11 mouse cellular contexts compared by ENCODE assay signal in genomic region chr10:90830591-90831287, GRCm38 (mm10).
DNase-seq lines count a peak whose midpoint lies in the region; ATAC-seq lines count a peak whose summit lies in the region.
"Had no signal": no experiment of that assay in that cellular context is flagged by ENCODE, and none has a peak within 500 bp of the region (broad histone marks: within the 10 kb centered on the region; RNA-seq: fewer than 3 reads in every experiment).

No protein-coding gene starts in this region.

- peaks cover 83% of the 10 kb centered on the region for H3K27me3 ChIP-seq in kidney, embryonic 15.5 days
- peaks cover 35% of the 10 kb centered on the region for H3K27me3 ChIP-seq in hindbrain, embryonic 11.5 days (ENCODE audit: control insufficient read depth, insufficient read depth, low read length)
- H3K27me3 ChIP-seq in midbrain, embryonic 11.5 days (ENCODE audit: control insufficient read depth, insufficient read depth, low read length) = peaks cover 46% of the 10 kb centered on the region

- no peak overlapping the region for H3K27ac ChIP-seq in kidney, embryonic 15.5 days
- no peak overlapping the region for H3K27ac ChIP-seq in hindbrain, embryonic 11.5 days (ENCODE audit: low read depth, low read length)
- no peak overlapping the region for H3K27ac ChIP-seq in midbrain, embryonic 11.5 days (ENCODE audit: low read depth, low read length)
- H3K27ac ChIP-seq: heart, embryonic 13.5 days; limb, embryonic 15.5 days had no signal

- no peaks in the 10 kb centered on the region for H3K9me3 ChIP-seq in kidney, embryonic 15.5 days (replicated peaks)
- no peaks in the 10 kb centered on the region for H3K9me3 ChIP-seq in hindbrain, embryonic 11.5 days (ENCODE audit: control insufficient read depth, low read length)
- no peaks in the 10 kb centered on the region for H3K9me3 ChIP-seq in midbrain, embryonic 11.5 days (ENCODE audit: control insufficient read depth, low read length)
- H3K9me3 ChIP-seq: heart, embryonic 13.5 days; limb, embryonic 15.5 days had no signal

- H3K36me3 ChIP-seq in kidney, embryonic 15.5 days = no peaks in the 10 kb centered on the region
- H3K36me3 ChIP-seq in hindbrain, embryonic 11.5 days (ENCODE audit: control insufficient read depth, insufficient read depth, low read length) = no peaks in the 10 kb centered on the region
- no peaks in the 10 kb centered on the region for H3K36me3 ChIP-seq in midbrain, embryonic 11.5 days (ENCODE audit: control insufficient read depth, insufficient read depth, low read length)
- H3K36me3 ChIP-seq: heart, embryonic 13.5 days; limb, embryonic 15.5 days had no signal

- DNase-seq in kidney, postnatal 10 days = no peak
- peak; percentile 49 for DNase-seq in hindbrain, embryonic 11.5 days (ENCODE audit: low spot score)
- peak; percentile 92 for DNase-seq in midbrain, embryonic 11.5 days (ENCODE audit: low spot score, missing footprints)
- DNase-seq in testis, postnatal 14 days (ENCODE audit: low spot score) = no peak
- DNase-seq in urinary bladder, postnatal 25 days (ENCODE audit: low spot score) = no peak
- DNase-seq in kidney, postnatal 36 days = no peak

- no peak for ATAC-seq in kidney, embryonic 15.5 days (replicated peaks; ENCODE audit: low FRiP score)
- ATAC-seq in hindbrain, embryonic 11.5 days (ENCODE audit: low FRiP score) = no peak
- ATAC-seq in midbrain, embryonic 11.5 days (ENCODE audit: low FRiP score) = no peak
- no peak for ATAC-seq in erythroblast, adult 5-6 weeks (replicated peaks; ENCODE audit: low FRiP score, poor library complexity, severe bottlenecking)
- ATAC-seq: CD4-positive, CD25-positive, alpha-beta regulatory T cell, adult 4 months had no signal

- no peak overlapping the region for H3K4me3 ChIP-seq in kidney, embryonic 15.5 days (replicated peaks)
- H3K4me3 ChIP-seq in hindbrain, embryonic 11.5 days (ENCODE audit: low read depth, low read length) = peak overlapping the region; percentile 63
- H3K4me3 ChIP-seq in midbrain, embryonic 11.5 days (ENCODE audit: low read depth, low read length) = peak overlapping the region; percentile 64

- peaks cover 12% of the 10 kb centered on the region for H3K4me1 ChIP-seq in kidney, embryonic 15.5 days
- H3K4me1 ChIP-seq in hindbrain, embryonic 11.5 days (replicated peaks; ENCODE audit: control insufficient read depth, insufficient read depth, low read length) = peaks cover 4% of the 10 kb centered on the region; the same call in 1 of the 2 replicates
- H3K4me1 ChIP-seq in midbrain, embryonic 11.5 days (ENCODE audit: control insufficient read depth, insufficient read depth, low read length) = peaks cover 8% of the 10 kb centered on the region

- no peak overlapping the region for H3K9ac ChIP-seq in kidney, embryonic 15.5 days
- peak overlapping the region; percentile 74; the same call in 1 of the 2 replicates for H3K9ac ChIP-seq in hindbrain, embryonic 11.5 days (ENCODE audit: low read depth, low read length)
- no peak overlapping the region for H3K9ac ChIP-seq in midbrain, embryonic 11.5 days (ENCODE audit: low read length)
- H3K9ac ChIP-seq: heart, embryonic 13.5 days; limb, embryonic 15.5 days had no signal

- H3K4me2 ChIP-seq in kidney, embryonic 15.5 days = 0 out of 2 replicates have a peak overlapping the region, but pooled peaks have one; percentile 96
- H3K4me2 ChIP-seq in hindbrain, embryonic 11.5 days (replicated peaks; ENCODE audit: low read depth, low read length) = peak overlapping the region; percentile 95
- H3K4me2 ChIP-seq in midbrain, embryonic 11.5 days = peak overlapping the region; percentile 91

- 4% methylated on average over 21 of the region's 21 CpGs for WGBS in kidney, embryonic 15.5 days
- 3% methylated on average over 21 of the region's 21 CpGs for WGBS in hindbrain, embryonic 11.5 days
- 2% methylated on average over 21 of the region's 21 CpGs for WGBS in midbrain, embryonic 11.5 days

Comparison
In these comparisons a context has a peak if more than half of its experiments do, and no peak if none do; other contexts are left out.
1. DNase-seq: peak in hindbrain, embryonic 11.5 days (single experiment) and midbrain, embryonic 11.5 days (single experiment); none in kidney, postnatal 10 days (single experiment), testis, postnatal 14 days (single experiment), urinary bladder, postnatal 25 days (single experiment) and kidney, postnatal 36 days (0 of 2).
2. Peak in every context shown above with its lines, with median percentiles within 50 percentile points of each other: H3K4me2 ChIP-seq.